Mouse (Mus musculus) heart, adult 2 months (tissue): ENCODE results near the gene Mad1l1.

Experiments
- CTCF ChIP-seq: fragments of 200-600 bp; IDR thresholded peaks from 2 replicates; pipeline ENCODE4 v1.8.1; 2022; ENCODE audit warnings: antibody characterized with exemption, mild to moderate bottlenecking, moderate library complexity
- EP300 ChIP-seq: fragments of 200-500 bp; IDR thresholded peaks from 2 replicates; pipeline ENCODE4 v1.6.1; 2011; ENCODE audit warnings: low read depth, low read length, control low read depth; ENCODE audit not compliant: insufficient read depth
- POLR2A ChIP-seq: fragments of 200-500 bp; IDR thresholded peaks from 2 replicates; pipeline ENCODE4 v1.6.1; 2011; ENCODE audit warnings: mild to moderate bottlenecking, low read depth, low read length, control low read depth; ENCODE audit not compliant: insufficient read depth

DNA sequence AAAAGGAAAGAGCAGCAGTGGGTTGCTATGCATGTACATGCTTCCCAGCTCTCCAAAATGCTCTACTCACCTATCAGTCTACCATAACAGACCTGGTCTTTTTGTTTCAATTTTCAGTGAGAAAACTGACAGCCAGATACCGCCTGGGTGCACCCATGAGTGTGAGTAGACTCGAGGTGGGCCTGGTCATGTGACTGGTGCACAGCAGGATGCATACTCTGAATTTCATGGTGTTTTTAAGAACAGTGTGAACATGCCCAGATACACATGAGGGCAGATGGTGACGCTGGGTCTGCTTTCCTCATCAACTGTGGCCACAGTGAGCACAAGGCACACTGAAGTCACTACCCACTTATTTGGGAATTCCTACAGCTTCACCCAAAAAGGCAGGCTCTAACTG is 59.0 kb downstream of the Mad1l1 start:
- TF ChIP-seq CTCF (no peak), POLR2A (no peak), EP300 (no peak)
